ENCODE assay signal across 15 mouse cellular contexts in the genomic region with DNA sequence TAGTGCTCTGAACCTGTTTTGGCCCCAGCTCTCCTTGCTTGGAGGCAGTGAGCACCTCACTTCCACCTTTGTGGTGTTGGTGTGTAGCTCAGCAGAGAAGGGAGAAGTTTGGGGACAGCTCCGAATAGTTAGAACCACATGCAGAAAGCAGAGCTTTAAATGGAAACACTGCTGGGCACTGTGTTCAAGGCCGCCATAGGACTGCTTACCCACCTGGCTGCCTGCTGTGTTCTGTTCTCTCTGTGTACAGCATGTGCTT. TPM values are rescaled to one million over a fixed set of nuclear protein-coding genes. Genes with fewer than 3 reads are reported as not detected.
DNase-seq lines count a peak whose midpoint lies in the region; ATAC-seq and TF ChIP-seq lines count a peak whose summit lies in the region.
"Had no signal": no experiment of that assay in that cellular context is flagged by ENCODE, and none has a peak within 500 bp of the region (broad histone marks: within the 10 kb centered on the region; RNA-seq: fewer than 3 reads in every experiment).

No protein-coding gene starts in this region.

- no peak for ATAC-seq in forebrain, embryonic 13.5 days
- no peak for ATAC-seq in heart, embryonic 15.5 days (replicated peaks; ENCODE audit: insufficient number of reproducible peaks, insufficient read depth, low FRiP score, low read depth)
- no peak for ATAC-seq in kidney, postnatal 0 days (replicated peaks; ENCODE audit: low FRiP score, low read depth)

- no peak overlapping the region for H3K9ac ChIP-seq in forebrain, embryonic 13.5 days
- no peak overlapping the region for H3K9ac ChIP-seq in heart, embryonic 15.5 days
- no peak overlapping the region for H3K9ac ChIP-seq in kidney, postnatal 0 days (ENCODE audit: low read depth, low read length)
- H3K9ac ChIP-seq: embryonic facial prominence, embryonic 13.5 days; midbrain, embryonic 13.5 days; neural tube, embryonic 12.5 days had no signal

- TF ChIP-seq POLR2A in testis, adult 2 months (IDR thresholded peaks at IDR 0.05; ENCODE audit: control insufficient read depth, low read depth, low read length) = no peak

- H3K4me2 ChIP-seq in forebrain, embryonic 13.5 days = no peak overlapping the region
- H3K4me2 ChIP-seq in heart, embryonic 15.5 days = no peak overlapping the region
- no peak overlapping the region for H3K4me2 ChIP-seq in kidney, postnatal 0 days (ENCODE audit: low read length)
- H3K4me2 ChIP-seq: embryonic facial prominence, embryonic 13.5 days; midbrain, embryonic 13.5 days; neural tube, embryonic 12.5 days had no signal

- peaks cover 38% of the 10 kb centered on the region for H3K36me3 ChIP-seq in forebrain, embryonic 10.5 days (replicated peaks)
- H3K36me3 ChIP-seq in forebrain, embryonic 13.5 days (ENCODE audit: poor library complexity, severe bottlenecking) = peaks cover 24% of the 10 kb centered on the region
- no peaks in the 10 kb centered on the region for H3K36me3 ChIP-seq in heart, embryonic 15.5 days
- peaks cover 11% of the 10 kb centered on the region; the same call in 1 of the 2 replicates for H3K36me3 ChIP-seq in kidney, postnatal 0 days (ENCODE audit: insufficient read depth, low read length)
- H3K36me3 ChIP-seq in testis, adult 2 months (ENCODE audit: control insufficient read depth, insufficient read depth, low read length) = peaks cover 2% of the 10 kb centered on the region; the same call in 1 of the 2 replicates

- H3K27me3 ChIP-seq in forebrain, embryonic 10.5 days (ENCODE audit: poor library complexity, severe bottlenecking) = no peaks in the 10 kb centered on the region
- H3K27me3 ChIP-seq in forebrain, embryonic 13.5 days = no peaks in the 10 kb centered on the region
- no peaks in the 10 kb centered on the region for H3K27me3 ChIP-seq in heart, embryonic 15.5 days
- H3K27me3 ChIP-seq in kidney, postnatal 0 days (ENCODE audit: insufficient read depth, low read length) = no peaks in the 10 kb centered on the region
- H3K27me3 ChIP-seq in testis, adult 2 months (ENCODE audit: control insufficient read depth, insufficient read depth, low read length) = no peaks in the 10 kb centered on the region
- H3K27me3 ChIP-seq: embryonic facial prominence, embryonic 13.5 days; midbrain, embryonic 13.5 days; neural tube, embryonic 12.5 days had no signal

- no peak for TF ChIP-seq CTCF in kidney, postnatal 0 days (IDR thresholded peaks at IDR 0.05; ENCODE audit: low read depth)
- TF ChIP-seq CTCF in testis, adult 2 months (IDR thresholded peaks at IDR 0.05; ENCODE audit: control insufficient read depth, insufficient read depth, insufficient replicate concordance, low read depth, low read length) = no peak

- H3K4me3 ChIP-seq in forebrain, embryonic 10.5 days = no peak overlapping the region
- no peak overlapping the region for H3K4me3 ChIP-seq in forebrain, embryonic 13.5 days
- H3K4me3 ChIP-seq in heart, embryonic 15.5 days = no peak overlapping the region
- no peak overlapping the region for H3K4me3 ChIP-seq in kidney, postnatal 0 days (replicated peaks; ENCODE audit: low read depth, low read length)
- no peak overlapping the region for H3K4me3 ChIP-seq in testis, adult 2 months (ENCODE audit: control insufficient read depth, low read depth, low read length)
- H3K4me3 ChIP-seq: embryonic facial prominence, embryonic 13.5 days; midbrain, embryonic 13.5 days; neural tube, embryonic 12.5 days had no signal

- no peak for DNase-seq in forebrain, embryonic 10.5 days (ENCODE audit: extremely low spot score, low spot score)
- DNase-seq in heart, adult 9 months (ENCODE audit: low spot score in 2 of 2) = no peak
- DNase-seq in kidney, postnatal 0 days (ENCODE audit: low spot score) = no peak
- no peak for DNase-seq in kidney, postnatal 10 days
- DNase-seq in testis, postnatal 10 days (ENCODE audit: low spot score) = no peak
- DNase-seq: lung, postnatal 36 days had no signal

- WGBS in forebrain, embryonic 10.5 days = 77% methylated on average over 2 of the region's 2 CpGs
- 81% methylated on average over 2 of the region's 2 CpGs for WGBS in forebrain, embryonic 13.5 days
- 87% methylated on average over 2 of the region's 2 CpGs for whole genome bisulfite sequencing in heart, embryonic 15.5 days
- 90% methylated on average over 2 of the region's 2 CpGs for WGBS in kidney, postnatal 0 days

- H3K27ac ChIP-seq in forebrain, embryonic 10.5 days = peak overlapping the region; percentile 72; the same call in 1 of the 2 replicates
- H3K27ac ChIP-seq in forebrain, embryonic 13.5 days = no peak overlapping the region
- H3K27ac ChIP-seq in heart, embryonic 15.5 days = peak overlapping the region; percentile 84
- peak overlapping the region; percentile 72 for H3K27ac ChIP-seq in kidney, postnatal 0 days
- peak overlapping the region; percentile 56 for H3K27ac ChIP-seq in testis, adult 2 months (ENCODE audit: control insufficient read depth, insufficient read depth, low read depth, low read length)
- H3K27ac ChIP-seq: embryonic facial prominence, embryonic 13.5 days; neural tube, embryonic 12.5 days had no signal

- peaks cover 32% of the 10 kb centered on the region for H3K4me1 ChIP-seq in forebrain, embryonic 10.5 days
- peaks cover 9% of the 10 kb centered on the region for H3K4me1 ChIP-seq in forebrain, embryonic 13.5 days
- H3K4me1 ChIP-seq in heart, embryonic 15.5 days (replicated peaks) = peaks cover 15% of the 10 kb centered on the region
- H3K4me1 ChIP-seq in kidney, postnatal 0 days (replicated peaks; ENCODE audit: insufficient read depth, low read length) = peaks cover 14% of the 10 kb centered on the region; the same call in 1 of the 2 replicates
- no peaks in the 10 kb centered on the region; the same call in 1 of the 2 replicates for H3K4me1 ChIP-seq in testis, adult 2 months (ENCODE audit: control insufficient read depth, insufficient read depth, low read length)

- H3K9me3 ChIP-seq in forebrain, embryonic 10.5 days = no peaks in the 10 kb centered on the region
- H3K9me3 ChIP-seq in forebrain, embryonic 13.5 days (replicated peaks) = no peaks in the 10 kb centered on the region
- no peaks in the 10 kb centered on the region for H3K9me3 ChIP-seq in heart, embryonic 15.5 days (replicated peaks)
- H3K9me3 ChIP-seq in kidney, postnatal 0 days (replicated peaks; ENCODE audit: low read length) = no peaks in the 10 kb centered on the region
- H3K9me3 ChIP-seq: embryonic facial prominence, embryonic 13.5 days; midbrain, embryonic 13.5 days; neural tube, embryonic 12.5 days had no signal

RNA-seq across cellular contexts. Expression of gene Slc5a3, which starts 46.1 kb away (rescaled TPM):
- 10.8 and 12.0 TPM in 2 replicates for polyA plus RNA-seq in forebrain, embryonic 10.5 days (2016; fragmentation: Nextera tagmentation; extraction: Ambion mirVana)
- 8.6 and 11.5 TPM in 2 replicates for polyA plus RNA-seq in forebrain, embryonic 13.5 days (2015; fragmentation: Nextera tagmentation; extraction: Ambion mirVana)
- polyA plus RNA-seq in heart, embryonic 15.5 days (2015; fragmentation: Nextera tagmentation; extraction: Ambion mirVana) = 3.1 and 4.2 TPM in 2 replicates
- polyA plus RNA-seq in kidney, postnatal 0 days (2015; fragmentation: Nextera tagmentation; extraction: Ambion mirVana) = 13.5 and 13.9 TPM in 2 replicates
- polyA plus RNA-seq in testis, adult 2 months (2012; rRNA removed) = 2.1 and 3.9 TPM in 2 replicates

RNA-seq across cellular contexts. Expression of gene Gm49711, which starts 46.1 kb away (rescaled TPM):
- 0.12 and 0.15 TPM in 2 replicates for polyA plus RNA-seq in forebrain, embryonic 10.5 days (2016; fragmentation: Nextera tagmentation; extraction: Ambion mirVana)
- 0.18 and 0.21 TPM in 2 replicates for polyA plus RNA-seq in forebrain, embryonic 13.5 days (2015; fragmentation: Nextera tagmentation; extraction: Ambion mirVana)
- polyA plus RNA-seq in heart, embryonic 15.5 days (2015; fragmentation: Nextera tagmentation; extraction: Ambion mirVana) = 0.25 TPM in 1 of 2 replicates, not detected in the other
- 0.13 and 0.29 TPM in 2 replicates for polyA plus RNA-seq in kidney, postnatal 0 days (2015; fragmentation: Nextera tagmentation; extraction: Ambion mirVana)
- polyA plus RNA-seq in testis, adult 2 months (2012; rRNA removed) = not detected in 2 replicates
- polyA plus RNA-seq: liver, embryonic 16.5 days; small intestine, adult 2 months; thymus, postnatal 0 days had no signal

RNA-seq across cellular contexts. Expression of gene Mrps6, which starts 46.2 kb away (rescaled TPM):
- polyA plus RNA-seq in forebrain, embryonic 10.5 days (2016; fragmentation: Nextera tagmentation; extraction: Ambion mirVana) = 134 and 135 TPM in 2 replicates
- 143 and 159 TPM in 2 replicates for polyA plus RNA-seq in forebrain, embryonic 13.5 days (2015; fragmentation: Nextera tagmentation; extraction: Ambion mirVana)
- polyA plus RNA-seq in heart, embryonic 15.5 days (2015; fragmentation: Nextera tagmentation; extraction: Ambion mirVana) = 99.4 and 106 TPM in 2 replicates
- polyA plus RNA-seq in kidney, postnatal 0 days (2015; fragmentation: Nextera tagmentation; extraction: Ambion mirVana) = 373 and 387 TPM in 2 replicates
- polyA plus RNA-seq in testis, adult 2 months (2012; rRNA removed) = 19.2 and 22.9 TPM in 2 replicates
